Mouse (Mus musculus) limb, embryonic 12.5 days (tissue): Measurements from ENCODE around the gene Neurl3. TPM values are rescaled to one million over a fixed set of nuclear protein-coding genes. Genes with fewer than 3 reads are reported as not detected.

Experiments
- ATAC-seq: fragments of 200-750 bp; cut with Nextera tagmentation; 2 replicates; pipeline ENCODE4 v1.8.0; 2017; ENCODE audit warnings: low read depth, moderate TSS enrichment; ENCODE audit not compliant: insufficient number of reproducible peaks, insufficient read depth, low FRiP score, low TSS enrichment
- H3K27ac ChIP-seq: fragments of 300-500 bp; sonication (generic); 2 replicates; pipeline ENCODE4 v1.5.1; 2016; ENCODE audit warnings: mild to moderate bottlenecking, moderate library complexity
- H3K27me3 ChIP-seq: fragments of 300-500 bp; sonication (generic); 2 replicates; pipeline ENCODE4 v1.6.1; 2016; ENCODE audit warnings: mild to moderate bottlenecking, moderate library complexity
- H3K36me3 ChIP-seq: fragments of 300-500 bp; sonication (generic); 2 replicates; pipeline ENCODE4 v1.6.1; 2016; ENCODE audit warnings: mild to moderate bottlenecking, moderate library complexity
- H3K4me1 ChIP-seq: fragments of 300-500 bp; sonication (generic); replicated peaks from 2 replicates; pipeline ENCODE4 v1.6.1; 2016
- H3K4me2 ChIP-seq: fragments of 300-500 bp; sonication (generic); 2 replicates; pipeline ENCODE4 v1.6.1; 2016; ENCODE audit warnings: mild to moderate bottlenecking, moderate library complexity
- H3K4me3 ChIP-seq: fragments of 300-500 bp; sonication (generic); replicated peaks from 2 replicates; pipeline ENCODE4 v1.5.1; 2016; ENCODE audit warnings: mild to moderate bottlenecking
- H3K9ac ChIP-seq: fragments of 300-500 bp; sonication (generic); replicated peaks from 2 replicates; pipeline ENCODE4 v1.6.1; 2016; ENCODE audit warnings: mild to moderate bottlenecking, moderate library complexity
- H3K9me3 ChIP-seq: fragments of 300-500 bp; sonication (generic); 2 replicates; pipeline ENCODE4 v1.6.1; 2016; ENCODE audit warnings: mild to moderate bottlenecking, moderate library complexity
- WGBS: fragments of 180-500 bp; shearing (Covaris S2); methylation state at CpG from one replicate; pipeline ENCODE4 v1.1.7; 2016; 5-methylcytosine and 5-hydroxymethylcytosine counted together
- polyA plus RNA-seq: library from polyadenylated mRNA; unstranded; fragments of >200 nt; fragmentation: Nextera tagmentation; extraction: Ambion mirVana; gene quantifications from 2 replicates; pipeline ENCODE4 v1.2.1, GENCODE M21; 2016

Neurl3 gene
- polyA plus RNA-seq, 1 experiment from 2014 or later, result 0.55 TPM

DNA sequence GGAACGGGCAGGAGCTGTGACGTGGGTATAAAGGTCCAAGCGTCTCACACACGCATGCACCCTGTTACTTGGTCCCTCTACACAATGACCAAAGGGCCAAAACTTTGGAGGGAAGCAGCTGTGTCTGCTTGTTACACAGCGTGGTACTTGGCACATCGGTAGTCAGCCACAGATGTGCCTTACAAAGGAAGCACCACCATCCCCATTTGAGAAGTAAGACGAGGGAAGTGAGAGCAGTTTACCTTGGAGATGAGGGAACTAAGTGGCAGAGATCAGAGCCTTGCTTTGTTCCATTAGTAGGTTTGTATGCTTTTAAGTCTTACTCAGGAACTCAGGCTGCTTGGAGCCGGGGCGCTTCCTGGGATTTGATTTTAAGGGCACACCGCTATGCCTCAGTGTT is 35.1 kb downstream of the Neurl3 start:
- Histone ChIP-seq H3K9me3 (no peaks in the 10 kb centered on the region), H3K36me3 (peaks cover 11% of the 10 kb centered on the region; the same call in 1 of the 2 replicates), H3K4me3 (no peak overlapping the region), H3K4me1 (peaks cover 20% of the 10 kb centered on the region), H3K4me2 (no peak overlapping the region), H3K9ac (no peak overlapping the region), H3K27ac (no peak overlapping the region), H3K27me3 (no peaks in the 10 kb centered on the region)
- no peak for ATAC-seq
- WGBS, result 91% methylated on average over 10 of the region's 10 CpGs

DNA sequence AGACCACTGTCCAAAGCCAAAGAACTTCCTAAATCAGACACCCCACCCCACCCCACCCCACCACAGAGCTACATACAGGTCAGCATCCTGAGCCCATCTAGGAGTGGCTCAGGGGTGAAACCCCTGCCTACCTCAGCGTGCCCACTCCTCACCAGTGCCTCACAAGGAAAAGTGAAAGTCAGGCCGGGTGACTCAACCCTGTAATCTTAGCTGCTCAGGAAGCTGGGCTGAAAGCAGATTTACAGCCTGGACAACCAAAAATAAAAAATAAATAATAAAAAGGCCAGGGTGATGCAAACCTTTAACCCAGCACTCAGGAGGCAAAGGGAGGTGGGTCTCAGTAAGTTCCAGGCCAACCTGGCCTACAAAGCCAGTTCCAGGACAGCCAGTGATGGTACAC is 38.6 kb downstream of the Neurl3 start:
- Histone ChIP-seq H3K4me3 (no peak overlapping the region), H3K4me1 (no peaks in the 10 kb centered on the region), H3K4me2 (no peak overlapping the region), H3K27me3 (no peaks in the 10 kb centered on the region), H3K9me3 (no peaks in the 10 kb centered on the region), H3K27ac (no peak overlapping the region), H3K9ac (no peak overlapping the region), H3K36me3 (peaks cover 32% of the 10 kb centered on the region)
- no peak for ATAC-seq
- WGBS, result 83% methylated on average over 2 of the region's 2 CpGs

DNA sequence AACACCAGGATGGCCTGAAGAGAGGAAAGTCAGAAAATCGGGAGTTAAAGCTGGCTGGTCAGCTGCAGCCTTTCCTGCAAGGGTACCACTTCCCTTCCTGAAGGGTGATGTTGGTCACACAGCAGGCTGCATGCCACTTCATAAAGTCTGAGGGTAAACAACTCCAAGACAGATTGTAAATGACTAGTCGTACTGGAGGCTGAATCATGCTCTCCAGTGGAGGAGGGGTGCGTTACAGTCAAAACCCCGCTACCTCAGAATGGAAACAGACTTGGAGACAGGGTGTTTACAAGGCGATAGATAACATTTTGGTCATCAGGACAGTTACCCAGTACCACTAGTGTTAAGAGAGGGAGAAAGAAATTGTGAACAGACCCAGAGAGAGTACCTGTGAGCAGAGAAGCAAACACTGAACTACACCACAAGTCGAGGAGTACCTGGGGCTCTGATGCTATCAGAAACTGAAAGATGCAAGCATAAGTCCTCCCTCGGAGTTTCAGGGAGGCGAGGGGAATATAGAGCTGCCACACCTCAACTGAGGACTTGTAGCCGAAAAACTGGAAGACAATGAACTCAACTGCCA is 39.3 kb downstream of the Neurl3 start:
- no peaks in the 10 kb centered on the region for H3K9me3 ChIP-seq

DNA sequence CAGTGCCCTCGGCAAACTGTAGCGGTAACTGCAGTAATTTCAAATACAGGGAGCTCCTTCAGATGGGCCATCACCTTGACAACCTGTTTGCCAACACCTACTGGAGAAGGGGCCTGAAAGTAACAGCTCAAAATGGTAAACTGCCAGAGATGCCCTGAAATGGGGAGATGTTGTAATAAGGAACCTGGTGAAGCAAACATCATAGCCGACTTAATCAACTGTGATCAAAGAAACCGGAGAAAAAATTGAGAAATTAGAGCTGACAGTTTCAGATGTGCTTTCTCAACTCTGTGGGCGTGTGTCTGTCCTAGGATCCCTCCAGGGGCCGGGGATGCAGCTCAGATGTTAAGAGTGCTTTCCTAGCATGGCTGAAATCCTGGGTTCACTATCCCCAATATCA is 41.3 kb downstream of the Neurl3 start:
- ATAC-seq, result no peak
- Histone ChIP-seq H3K4me1 (no peaks in the 10 kb centered on the region), H3K36me3 (peaks cover 54% of the 10 kb centered on the region)

More for the DNA sequence above, 39.3 kb downstream of the Neurl3 start:
- H3K4me2 ChIP-seq, result no peak overlapping the region
- no peak for ATAC-seq
- 76% methylated on average over 9 of the region's 9 CpGs for WGBS
- H3K4me3 ChIP-seq, result no peak overlapping the region
- H3K27me3 ChIP-seq, result no peaks in the 10 kb centered on the region
- peaks cover 36% of the 10 kb centered on the region for H3K36me3 ChIP-seq
- H3K4me1 ChIP-seq, result no peaks in the 10 kb centered on the region
- H3K27ac ChIP-seq, result no peak overlapping the region
- no peak overlapping the region for H3K9ac ChIP-seq

DNA sequence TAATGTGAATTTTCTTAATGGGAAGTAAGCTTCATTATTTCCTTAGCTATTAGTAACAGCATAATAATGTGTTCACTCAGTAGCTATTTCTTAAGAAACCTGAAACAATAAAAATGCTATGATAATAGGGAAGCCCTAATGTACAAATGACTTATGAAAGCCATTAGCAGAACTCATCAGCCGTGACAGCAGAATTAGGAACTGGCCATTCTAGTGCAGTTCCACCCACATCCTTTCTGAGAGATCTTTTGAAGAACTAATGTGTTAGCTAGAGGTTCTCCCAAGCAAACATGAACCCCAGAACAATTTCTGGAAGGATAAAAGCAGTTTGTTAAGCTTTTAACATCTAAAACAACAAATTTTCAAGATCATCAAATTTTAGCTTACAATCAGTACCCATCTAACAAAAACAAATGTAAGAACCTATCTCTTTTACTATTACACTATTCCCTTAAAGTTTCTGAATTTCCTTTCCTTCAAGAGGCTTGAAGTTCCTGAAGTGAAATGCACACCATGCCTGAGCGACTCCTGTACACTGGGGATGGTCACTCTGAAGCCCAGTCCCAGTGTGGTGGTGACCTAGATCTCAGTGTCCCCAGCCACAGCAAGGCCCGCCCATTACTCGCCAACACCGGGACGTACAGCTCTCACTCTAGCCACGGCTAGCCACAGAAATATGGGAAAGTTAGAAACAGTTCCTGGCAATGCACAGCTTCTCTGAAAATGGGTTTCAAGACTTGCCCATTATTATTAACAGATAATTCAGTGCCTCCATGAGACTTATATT is 43.4 kb downstream of the Neurl3 start:
- H3K9me3 ChIP-seq, result no peaks in the 10 kb centered on the region
- no peak overlapping the region for H3K4me2 ChIP-seq
- no peak overlapping the region for H3K4me3 ChIP-seq
- H3K27me3 ChIP-seq, result no peaks in the 10 kb centered on the region
- no peak overlapping the region for H3K9ac ChIP-seq
- no peaks in the 10 kb centered on the region for H3K4me1 ChIP-seq
- H3K27ac ChIP-seq, result no peak overlapping the region
- peaks cover 68% of the 10 kb centered on the region for H3K36me3 ChIP-seq
- ATAC-seq, result no peak
- 86% methylated on average over 7 of the region's 7 CpGs for WGBS

More for the DNA sequence above, 41.3 kb downstream of the Neurl3 start:
- Histone ChIP-seq H3K9ac (no peak overlapping the region), H3K4me3 (no peak overlapping the region), H3K27ac (no peak overlapping the region), H3K27me3 (no peaks in the 10 kb centered on the region), H3K9me3 (no peaks in the 10 kb centered on the region), H3K4me2 (no peak overlapping the region)
- 88% methylated on average over 6 of the region's 6 CpGs for WGBS

DNA sequence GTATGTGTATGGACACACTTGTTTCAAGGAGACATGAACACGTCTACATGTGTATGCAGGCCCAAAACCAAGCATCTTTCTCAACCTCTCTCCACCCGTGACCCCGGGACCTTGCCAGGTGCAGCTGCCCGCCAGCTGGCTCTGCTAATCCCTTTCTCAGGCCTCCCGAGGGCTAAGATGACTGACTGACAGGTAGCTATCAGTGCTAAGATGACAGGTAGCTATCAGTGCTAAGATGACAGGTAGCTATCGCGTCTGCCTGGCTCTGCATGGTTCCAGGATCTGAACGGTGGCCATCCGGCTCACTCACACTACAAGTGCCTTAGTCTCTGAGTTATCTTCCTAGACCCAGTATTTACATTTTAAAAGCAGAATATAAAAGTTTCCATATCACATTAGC is 46.0 kb downstream of the Neurl3 start:
- Histone ChIP-seq H3K9me3 (no peaks in the 10 kb centered on the region), H3K27ac (no peak overlapping the region), H3K9ac (no peak overlapping the region), H3K36me3 (peaks cover 78% of the 10 kb centered on the region), H3K4me3 (no peak overlapping the region), H3K4me2 (no peak overlapping the region), H3K4me1 (no peaks in the 10 kb centered on the region), H3K27me3 (no peaks in the 10 kb centered on the region)
- no peak for ATAC-seq
- WGBS, result 85% methylated on average over 9 of the region's 9 CpGs

DNA sequence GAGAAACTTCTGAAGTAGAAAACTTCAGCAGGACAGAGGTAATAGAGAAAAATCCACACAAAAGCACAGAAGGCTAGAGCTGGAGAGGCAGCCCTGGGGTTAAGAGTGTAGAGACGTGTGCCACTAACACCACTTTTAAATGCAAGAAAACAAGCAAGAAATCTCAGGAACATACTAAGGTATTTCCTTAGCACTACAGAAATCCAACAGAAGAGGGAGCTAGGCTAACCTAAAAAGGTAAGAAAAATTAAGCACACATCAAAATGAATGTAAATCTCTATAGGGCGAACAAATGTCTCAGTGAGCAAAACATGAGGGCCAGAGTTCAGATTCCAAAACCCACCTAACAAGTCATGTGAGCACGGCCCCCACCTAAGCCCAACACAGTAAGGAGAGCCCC is 49.8 kb downstream of the Neurl3 start:
- Histone ChIP-seq H3K36me3 (peaks cover 86% of the 10 kb centered on the region), H3K4me1 (no peaks in the 10 kb centered on the region), H3K4me2 (no peak overlapping the region), H3K9ac (no peak overlapping the region), H3K27me3 (no peaks in the 10 kb centered on the region), H3K9me3 (no peaks in the 10 kb centered on the region), H3K27ac (no peak overlapping the region), H3K4me3 (no peak overlapping the region)
- WGBS, result 81% methylated on average over 3 of the region's 3 CpGs
- no peak for ATAC-seq

Other genes with a start within 250 kb of the Neurl3 start
- gene Hs6st1, start 206.3 kb downstream of the Neurl3 start, polyA plus RNA-seq, result 4.9 and 12.0 TPM in 2 replicates
- gene Uggt1, start 30.0 kb downstream of the Neurl3 start, polyA plus RNA-seq, result 47.2 and 52.9 TPM in 2 replicates
- 4.5 and 4.9 TPM in 2 replicates for gene Arid5a, start 33.1 kb upstream of the Neurl3 start, polyA plus RNA-seq
- gene Kansl3, start 94.5 kb upstream of the Neurl3 start, polyA plus RNA-seq, result 51.5 and 52.8 TPM in 2 replicates
- gene Fer1l5, start 97.6 kb upstream of the Neurl3 start, polyA plus RNA-seq, result 1.6 TPM in 2 replicates
- 63.9 and 65.1 TPM in 2 replicates for gene Lman2l, start 170.6 kb upstream of the Neurl3 start, polyA plus RNA-seq
- 16.8 and 17.7 TPM in 2 replicates for gene Cnnm4, start 196.9 kb upstream of the Neurl3 start, polyA plus RNA-seq
- 4.4 and 5.9 TPM in 2 replicates for gene Cnnm3, start 237.2 kb upstream of the Neurl3 start, polyA plus RNA-seq